Mouse (Mus musculus) heart, embryonic 13.5 days (tissue): ENCODE data around the gene Bach2. TPM values are rescaled to one million over a fixed set of nuclear protein-coding genes. Genes with fewer than 3 reads are reported as not detected.

ENCODE experiments used
- ATAC-seq: fragments of 200-750 bp; cut with Nextera tagmentation; 2 replicates; pipeline ENCODE4 v1.8.0; 2017; ENCODE audit warnings: moderate TSS enrichment; ENCODE audit not compliant: insufficient number of reproducible peaks, low FRiP score, low TSS enrichment; ENCODE audit errors: extremely low read depth
- H3K27ac ChIP-seq: fragments of 300-500 bp; sonication (generic); replicated peaks from 2 replicates; pipeline ENCODE4 v1.5.1; 2015; ENCODE audit warnings: moderate library complexity, mild to moderate bottlenecking, inconsistent platforms
- H3K27me3 ChIP-seq: fragments of 300-500 bp; sonication (generic); replicated peaks from 2 replicates; pipeline ENCODE4 v1.6.1; 2015; ENCODE audit warnings: mild to moderate bottlenecking, inconsistent platforms
- H3K36me3 ChIP-seq: fragments of 300-500 bp; sonication (generic); 2 replicates; pipeline ENCODE4 v1.6.1; 2015; ENCODE audit warnings: mild to moderate bottlenecking, inconsistent platforms
- H3K4me1 ChIP-seq: fragments of 300-500 bp; sonication (generic); 2 replicates; pipeline ENCODE4 v1.6.1; 2015; ENCODE audit warnings: inconsistent platforms
- H3K4me2 ChIP-seq: fragments of 300-500 bp; sonication (generic); 2 replicates; pipeline ENCODE4 v1.6.1; 2015; ENCODE audit warnings: inconsistent platforms, mild to moderate bottlenecking, moderate library complexity
- H3K4me3 ChIP-seq: fragments of 300-500 bp; sonication (generic); 2 replicates; pipeline ENCODE4 v1.5.1; 2015; ENCODE audit warnings: moderate library complexity, mild to moderate bottlenecking, inconsistent platforms
- H3K9ac ChIP-seq: fragments of 300-500 bp; sonication (generic); 2 replicates; pipeline ENCODE4 v1.6.1; 2015; ENCODE audit warnings: inconsistent platforms, mild to moderate bottlenecking, moderate library complexity
- H3K9me3 ChIP-seq: fragments of 300-500 bp; sonication (generic); 2 replicates; pipeline ENCODE4 v1.6.1; 2016; ENCODE audit warnings: inconsistent platforms
- WGBS: fragments of 180-500 bp; shearing (Covaris S2); methylation state at CpG from one replicate; pipeline ENCODE4 v1.1.7; 2015; ENCODE audit warnings: mixed read lengths; 5-methylcytosine and 5-hydroxymethylcytosine counted together
- polyA plus RNA-seq: library from polyadenylated mRNA; unstranded; fragments of >200 nt; fragmentation: Nextera tagmentation; extraction: Ambion mirVana; gene quantifications from 2 replicates; pipeline ENCODE4 v1.2.1, GENCODE M21; 2015

The Bach2 gene
- polyA plus RNA-seq, 1 experiment from 2014 or later = 7.0 TPM

DNA sequence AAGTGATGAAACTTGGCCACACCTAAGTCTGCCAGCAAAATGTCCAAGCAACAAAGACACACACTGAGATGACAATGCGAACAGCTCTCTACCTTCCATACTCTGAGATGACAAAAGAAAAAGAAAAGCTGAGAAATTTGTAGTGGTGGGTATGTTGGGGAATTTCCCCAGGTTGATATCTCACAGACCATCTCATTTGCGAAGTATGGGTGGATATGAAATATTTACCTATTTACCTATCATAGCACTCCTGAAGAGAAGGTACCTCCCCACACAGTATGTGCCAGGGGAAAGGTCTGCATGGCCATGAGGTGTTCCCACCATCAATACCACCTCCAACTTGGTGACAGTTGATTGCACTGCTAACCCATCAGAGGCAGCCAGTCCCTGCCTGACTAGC is 13.4 kb upstream of the Bach2 start:
- Histone ChIP-seq H3K9ac (no peak overlapping the region), H3K4me2 (no peak overlapping the region), H3K27ac (no peak overlapping the region), H3K4me3 (no peak overlapping the region), H3K27me3 (peaks cover 3% of the 10 kb centered on the region; the same call in 1 of the 2 replicates), H3K9me3 (no peaks in the 10 kb centered on the region), H3K36me3 (no peaks in the 10 kb centered on the region), H3K4me1 (peaks cover 13% of the 10 kb centered on the region)
- ATAC-seq = no peak
- WGBS = 88% methylated on average over 2 of the region's 2 CpGs

DNA sequence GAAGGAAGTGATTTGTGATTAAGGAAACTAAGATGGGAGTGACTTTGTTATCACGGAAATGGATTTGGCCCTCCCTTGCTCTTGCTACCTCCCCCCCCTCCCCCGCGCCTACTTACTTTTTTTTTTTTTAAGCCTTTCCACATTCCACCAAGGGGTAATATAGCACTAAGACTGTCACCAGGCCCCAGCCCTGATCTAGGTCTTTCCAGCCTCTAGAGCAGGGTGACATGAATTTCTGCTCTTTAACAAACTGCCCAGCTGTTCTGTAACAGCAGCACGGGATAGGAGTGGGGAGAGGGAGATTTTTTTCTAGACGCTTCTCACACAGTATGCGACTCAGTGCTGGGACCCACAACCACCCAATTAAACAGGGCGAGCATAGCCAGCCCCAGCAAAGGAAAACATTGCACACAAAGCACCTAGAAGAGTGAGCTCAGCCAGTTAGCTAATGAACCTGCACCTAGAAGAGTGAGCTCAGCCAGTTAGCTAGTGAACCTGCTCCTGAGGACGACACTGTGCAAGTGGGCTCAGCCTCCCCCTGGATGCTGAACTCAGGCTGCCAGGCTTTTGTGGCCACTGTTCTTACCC is 10.5 kb upstream of the Bach2 start:
- Histone ChIP-seq H3K27me3 (0 out of 2 replicates have a peak, but pooled peaks cover 7% of the 10 kb centered on the region), H3K4me1 (peaks cover 7% of the 10 kb centered on the region), H3K27ac (no peak overlapping the region), H3K9me3 (no peaks in the 10 kb centered on the region), H3K4me3 (no peak overlapping the region), H3K36me3 (no peaks in the 10 kb centered on the region), H3K9ac (no peak overlapping the region), H3K4me2 (no peak overlapping the region)
- WGBS = 46% methylated on average over 8 of the region's 8 CpGs
- ATAC-seq = no peak

DNA sequence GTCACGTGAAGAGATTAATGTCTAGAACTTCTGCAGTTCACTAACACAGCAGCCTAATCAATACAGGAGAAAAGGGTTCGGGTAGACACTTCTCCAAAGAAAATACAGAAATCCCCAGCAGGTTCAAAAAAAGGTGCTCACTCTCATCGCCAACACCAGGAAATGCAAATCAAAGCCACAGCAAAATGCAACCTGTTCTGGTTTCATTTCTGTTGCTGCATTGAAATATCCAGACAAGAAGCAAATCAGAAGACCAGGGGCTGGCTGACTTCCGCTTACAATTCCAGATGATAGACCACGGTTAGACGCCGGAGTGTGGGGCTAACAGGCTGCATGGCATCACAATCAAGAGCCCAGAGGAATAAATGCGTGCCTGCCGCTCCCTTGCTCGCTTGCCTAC is 9.3 kb upstream of the Bach2 start:
- peaks cover 7% of the 10 kb centered on the region for H3K4me1 ChIP-seq
- no peak overlapping the region for H3K27ac ChIP-seq
- no peak overlapping the region for H3K9ac ChIP-seq
- H3K36me3 ChIP-seq = no peaks in the 10 kb centered on the region
- no peak overlapping the region for H3K4me3 ChIP-seq
- H3K9me3 ChIP-seq = no peaks in the 10 kb centered on the region
- ATAC-seq = no peak
- H3K27me3 ChIP-seq = 0 out of 2 replicates have a peak, but pooled peaks cover 11% of the 10 kb centered on the region
- WGBS = 79% methylated on average over 10 of the region's 10 CpGs
- no peak overlapping the region for H3K4me2 ChIP-seq

DNA sequence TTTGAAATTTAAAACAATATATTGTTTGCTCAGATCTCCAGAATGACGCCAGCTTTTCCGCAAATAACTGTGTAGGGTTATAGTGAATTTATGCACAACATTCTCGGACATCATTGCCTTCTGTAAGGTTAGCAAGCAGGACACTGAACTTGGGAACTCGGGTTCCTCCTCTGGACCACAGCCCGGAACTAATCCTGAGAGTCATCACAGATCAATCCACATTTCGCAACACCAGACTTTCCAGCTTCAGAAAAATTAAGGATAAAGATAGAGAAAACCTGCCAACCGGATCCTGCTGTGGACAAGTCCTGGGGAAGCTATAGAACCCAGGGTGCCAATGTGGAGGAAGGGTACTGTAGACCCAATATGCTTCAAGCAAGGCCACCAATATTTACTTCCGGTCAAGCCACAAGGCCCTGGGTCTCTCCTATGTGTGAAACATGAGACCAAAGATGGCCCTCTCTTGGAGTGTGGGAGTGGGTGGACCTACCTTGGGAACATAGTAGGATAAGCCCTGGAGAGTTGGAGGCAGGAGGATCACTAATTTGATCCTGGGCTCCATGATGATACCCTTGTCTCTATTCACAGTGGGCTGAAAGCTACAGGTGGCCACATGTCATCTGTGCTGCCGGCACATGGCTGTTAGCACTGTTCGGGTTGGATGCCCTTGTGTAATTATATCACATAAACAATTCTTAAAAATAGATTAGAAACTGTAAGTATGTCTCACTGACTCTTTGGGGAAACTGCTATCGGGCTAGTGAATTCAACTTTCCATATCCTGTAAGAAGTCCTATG is 7.1 kb upstream of the Bach2 start:
- Histone ChIP-seq H3K27ac (no peak overlapping the region), H3K9me3 (no peaks in the 10 kb centered on the region), H3K27me3 (peaks cover 26% of the 10 kb centered on the region; the same call in 1 of the 2 replicates), H3K4me1 (peaks cover 7% of the 10 kb centered on the region), H3K9ac (no peak overlapping the region), H3K4me2 (no peak overlapping the region), H3K36me3 (no peaks in the 10 kb centered on the region), H3K4me3 (no peak overlapping the region)
- no peak for ATAC-seq
- WGBS = 81% methylated on average over 11 of the region's 11 CpGs

GRCm38 (mm10) chr4:32235920-32236705 is 2.5 kb upstream of the Bach2 start:
- Histone ChIP-seq H3K4me1 (peaks cover 11% of the 10 kb centered on the region), H3K9ac (no peak overlapping the region), H3K4me3 (no peak overlapping the region), H3K4me2 (no peak overlapping the region), H3K36me3 (no peaks in the 10 kb centered on the region), H3K27ac (no peak overlapping the region), H3K27me3 (peaks cover 26% of the 10 kb centered on the region; the same call in 1 of the 2 replicates), H3K9me3 (no peaks in the 10 kb centered on the region)
- ATAC-seq = no peak
- 67% methylated on average over 16 of the region's 16 CpGs for WGBS

- Histone ChIP-seq H3K4me2 (peak overlapping the region; percentile 87), H3K36me3 (no peaks in the 10 kb centered on the region), H3K27me3 (peaks cover 16% of the 10 kb centered on the region; the same call in 1 of the 2 replicates), H3K4me1 (peaks cover 37% of the 10 kb centered on the region), H3K9ac (peak overlapping the region; percentile 95), H3K27ac (peak overlapping the region; percentile 94), H3K4me3 (peak overlapping the region; percentile 95), H3K9me3 (no peaks in the 10 kb centered on the region)
- under 1% methylated on average over 72 of the region's 100 CpGs for WGBS
- peak; percentile 52; the same call in 1 of the 2 replicates for ATAC-seq
Observed at GRCm38 (mm10) chr4:32238921-32239748, 531 bp downstream of the Bach2 start.

GRCm38 (mm10) chr4:32239749-32240131 is 1.1 kb downstream of the Bach2 start:
- Histone ChIP-seq H3K9ac (peak overlapping the region; percentile 95), H3K27me3 (peaks cover 10% of the 10 kb centered on the region; the same call in 1 of the 2 replicates), H3K4me1 (peaks cover 43% of the 10 kb centered on the region), H3K9me3 (no peaks in the 10 kb centered on the region), H3K4me2 (peak overlapping the region; percentile 87), H3K4me3 (peak overlapping the region; percentile 95), H3K36me3 (no peaks in the 10 kb centered on the region), H3K27ac (peak overlapping the region; percentile 94)
- WGBS = 0% methylated on average over 26 of the region's 26 CpGs
- ATAC-seq = peak; percentile 25; the same call in 1 of the 2 replicates

DNA sequence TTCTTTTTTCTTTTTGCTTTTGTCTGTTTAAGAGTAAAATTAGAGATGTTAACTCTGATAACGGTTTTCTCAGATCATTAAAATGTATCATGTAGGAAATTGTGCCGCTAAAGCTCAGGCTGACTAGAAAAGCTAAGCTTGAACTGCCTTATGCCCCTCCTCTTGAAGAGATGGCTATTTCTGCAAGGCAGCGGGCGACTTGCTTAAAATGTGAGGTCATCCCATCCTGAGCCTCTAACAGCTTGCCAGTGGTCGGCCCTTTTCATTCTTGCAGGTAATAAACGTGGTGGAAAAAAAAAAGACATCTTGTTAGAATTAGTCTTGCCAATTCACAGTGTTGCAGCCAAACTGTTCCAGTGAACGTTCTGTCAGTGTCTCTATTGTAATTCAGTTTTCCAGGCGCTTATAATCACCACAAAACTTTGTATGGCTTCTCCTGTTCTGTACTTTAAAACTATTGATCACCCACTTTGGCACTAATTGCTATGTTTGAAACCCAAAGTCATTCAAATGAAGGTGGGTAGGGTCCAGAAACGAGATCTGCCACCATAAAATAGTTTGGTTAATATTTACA is 1.9 kb downstream of the Bach2 start:
- WGBS = 27% methylated on average over 9 of the region's 9 CpGs

DNA sequence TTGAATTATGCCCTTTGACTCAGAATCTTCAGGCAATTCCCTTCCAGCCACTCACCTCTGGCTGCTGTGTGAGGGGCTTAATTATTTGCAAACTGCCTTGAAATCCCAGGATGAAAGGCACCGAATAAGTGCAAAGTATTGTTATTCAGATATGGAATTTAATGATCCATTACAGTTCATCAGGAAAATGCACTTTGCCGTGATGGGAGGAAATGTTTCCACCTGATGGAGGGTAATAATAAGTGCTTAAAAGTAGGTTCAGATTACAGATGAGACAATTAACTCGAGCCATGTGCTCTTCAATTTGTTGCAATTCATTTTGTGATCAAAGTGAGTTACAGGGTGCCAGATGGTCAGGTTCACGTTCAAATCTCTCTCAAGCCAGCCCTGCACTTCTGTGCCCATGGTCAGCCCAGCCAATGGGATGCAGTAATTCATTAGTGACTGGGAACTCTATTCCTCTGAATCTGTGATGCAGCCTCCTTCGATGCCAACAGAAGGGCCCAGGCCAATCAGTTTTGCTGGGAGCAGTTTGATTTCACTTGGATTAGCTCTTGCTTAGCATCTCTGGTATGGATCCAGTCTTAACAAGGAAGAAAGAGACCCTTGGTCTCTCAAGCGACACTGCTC is 2.9 kb downstream of the Bach2 start:
- H3K4me1 ChIP-seq = peaks cover 59% of the 10 kb centered on the region
- H3K4me2 ChIP-seq = no peak overlapping the region; the same call in 1 of the 2 replicates
- H3K9me3 ChIP-seq = no peaks in the 10 kb centered on the region
- no peak for ATAC-seq
- no peak overlapping the region for H3K4me3 ChIP-seq
- WGBS = 64% methylated on average over 6 of the region's 6 CpGs
- H3K36me3 ChIP-seq = no peaks in the 10 kb centered on the region
- H3K27me3 ChIP-seq = no peaks in the 10 kb centered on the region
- H3K27ac ChIP-seq = no peak overlapping the region
- H3K9ac ChIP-seq = no peak overlapping the region

More for the DNA sequence above, 1.9 kb downstream of the Bach2 start:
- Histone ChIP-seq H3K36me3 (no peaks in the 10 kb centered on the region), H3K27me3 (peaks cover 4% of the 10 kb centered on the region; the same call in 1 of the 2 replicates), H3K4me2 (peak overlapping the region; percentile 87), H3K4me3 (peak overlapping the region; percentile 95), H3K9me3 (no peaks in the 10 kb centered on the region), H3K27ac (no peak overlapping the region), H3K9ac (peak overlapping the region; percentile 95), H3K4me1 (peaks cover 51% of the 10 kb centered on the region)
- ATAC-seq = no peak

DNA sequence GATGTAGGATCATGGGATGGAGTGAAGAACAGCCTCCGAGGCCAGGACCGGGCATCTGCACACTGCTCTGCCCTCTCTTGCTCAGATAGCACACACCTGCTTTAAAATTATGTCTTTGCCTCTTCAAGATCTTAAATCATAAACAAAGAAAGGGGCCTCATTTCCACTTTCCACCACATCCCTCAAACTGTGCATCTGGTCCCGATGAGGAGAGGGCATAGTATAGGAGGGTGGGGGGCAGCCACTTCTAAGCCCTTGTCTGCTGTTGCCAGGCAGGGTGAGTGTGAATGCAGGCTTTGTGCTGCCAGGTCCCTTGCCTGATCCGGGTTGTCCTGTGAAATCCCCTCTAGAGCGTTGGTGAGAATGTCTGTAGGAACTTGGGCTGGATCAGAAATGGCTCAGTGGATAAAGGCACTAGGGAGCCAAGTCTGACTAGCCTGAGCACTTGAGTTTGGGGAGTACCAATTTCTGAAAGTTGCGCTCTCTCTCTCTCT is 3.6 kb downstream of the Bach2 start:
- 61% methylated on average over 6 of the region's 6 CpGs for WGBS
- H3K9ac ChIP-seq = no peak overlapping the region
- no peak overlapping the region for H3K27ac ChIP-seq

More for the DNA sequence above, 3.6 kb downstream of the Bach2 start:
- Histone ChIP-seq H3K27me3 (no peaks in the 10 kb centered on the region), H3K9me3 (no peaks in the 10 kb centered on the region), H3K36me3 (no peaks in the 10 kb centered on the region), H3K4me1 (peaks cover 66% of the 10 kb centered on the region), H3K4me3 (no peak overlapping the region), H3K4me2 (no peak overlapping the region)
- no peak for ATAC-seq
